Mouse (Mus musculus) embryonic fibroblast, embryonic 13.5 days (primary cell): Measurements from ENCODE around the gene Wdr83os.

Source experiments
- CTCF ChIP-seq: IDR thresholded peaks from 2 replicates; pipeline ENCODE4 v1.5.1; 2011; ENCODE audit warnings: mild to moderate bottlenecking, control low read depth, low read length, moderate library complexity, borderline replicate concordance; ENCODE audit not compliant: insufficient read depth
- POLR2A ChIP-seq: IDR thresholded peaks from 2 replicates; pipeline ENCODE4 v1.6.1; 2011; ENCODE audit warnings: low read depth, mild to moderate bottlenecking, control low read depth, low read length, moderate library complexity

GRCm38 (mm10) chr8:85034764-85035163 is 45.8 kb upstream of the Wdr83os start:
- TF ChIP-seq CTCF (no peak), POLR2A (peak; percentile 27; the same call in 1 of the 2 replicates)
